Mouse (Mus musculus) spleen, adult 12 weeks (tissue): Measurements from ENCODE around the gene Tmem184a.

Experiments
- DNase-seq: peaks from one replicate; pipeline ENCODE4 v3.0.0; 2022; ENCODE audit warnings: low spot score

The Tmem184a gene

DNA sequence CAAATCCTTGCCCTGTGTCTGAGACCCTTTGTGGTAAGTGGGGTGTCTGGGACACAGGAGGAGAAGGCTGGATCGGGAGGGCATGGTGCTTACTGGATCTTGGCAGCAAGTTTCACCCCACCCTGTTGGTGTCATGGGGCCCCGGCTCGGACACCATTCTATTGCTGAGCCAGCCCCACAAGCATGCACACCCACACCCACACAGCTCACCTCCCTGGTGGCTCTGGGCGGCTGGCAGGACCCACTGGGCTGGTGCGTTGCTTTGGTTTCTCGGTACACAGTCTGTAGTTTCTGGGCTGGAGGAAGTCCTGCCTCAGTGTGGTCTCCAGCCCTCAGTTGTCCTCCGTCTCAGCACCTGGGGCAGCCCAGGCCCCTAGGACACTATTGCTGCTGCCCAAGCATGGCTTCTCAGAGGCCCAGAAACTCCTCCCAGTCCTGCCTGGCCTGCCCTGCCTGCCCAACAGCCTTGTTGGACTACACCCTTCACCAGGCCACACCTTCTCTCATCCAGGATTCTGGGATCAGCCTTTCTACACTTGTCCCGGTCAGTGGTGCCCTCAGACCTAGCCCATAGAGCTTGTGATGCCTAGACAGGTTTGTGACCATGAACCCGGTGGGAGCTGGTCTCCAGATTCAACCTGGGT, at the start of gene Tmem184a:
Gene Tmem184a, minus strand, starts transcription at position 380 of the 644 bp plus-strand sequence.
- DNase-seq: no peak

DNA sequence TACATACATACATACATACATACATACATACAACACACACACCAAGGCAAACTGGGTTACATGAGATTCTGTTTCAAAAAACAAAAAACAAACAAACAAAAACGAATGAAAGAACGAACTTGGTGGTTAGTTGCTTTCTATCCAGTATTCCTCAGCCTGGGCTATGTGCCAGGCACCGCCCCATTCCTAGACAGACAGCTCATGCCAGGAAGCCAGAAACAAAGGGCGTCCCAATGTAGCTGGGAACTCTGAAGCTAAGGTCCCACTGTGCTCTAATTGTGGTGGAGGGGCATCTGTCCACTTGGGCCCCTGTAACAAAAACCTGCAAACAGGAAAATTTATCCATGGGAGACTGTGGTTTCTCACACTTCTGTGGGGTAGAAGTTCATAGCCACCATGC, 43.0 kb upstream of the Tmem184a start:
- DNase-seq: no peak

DNA sequence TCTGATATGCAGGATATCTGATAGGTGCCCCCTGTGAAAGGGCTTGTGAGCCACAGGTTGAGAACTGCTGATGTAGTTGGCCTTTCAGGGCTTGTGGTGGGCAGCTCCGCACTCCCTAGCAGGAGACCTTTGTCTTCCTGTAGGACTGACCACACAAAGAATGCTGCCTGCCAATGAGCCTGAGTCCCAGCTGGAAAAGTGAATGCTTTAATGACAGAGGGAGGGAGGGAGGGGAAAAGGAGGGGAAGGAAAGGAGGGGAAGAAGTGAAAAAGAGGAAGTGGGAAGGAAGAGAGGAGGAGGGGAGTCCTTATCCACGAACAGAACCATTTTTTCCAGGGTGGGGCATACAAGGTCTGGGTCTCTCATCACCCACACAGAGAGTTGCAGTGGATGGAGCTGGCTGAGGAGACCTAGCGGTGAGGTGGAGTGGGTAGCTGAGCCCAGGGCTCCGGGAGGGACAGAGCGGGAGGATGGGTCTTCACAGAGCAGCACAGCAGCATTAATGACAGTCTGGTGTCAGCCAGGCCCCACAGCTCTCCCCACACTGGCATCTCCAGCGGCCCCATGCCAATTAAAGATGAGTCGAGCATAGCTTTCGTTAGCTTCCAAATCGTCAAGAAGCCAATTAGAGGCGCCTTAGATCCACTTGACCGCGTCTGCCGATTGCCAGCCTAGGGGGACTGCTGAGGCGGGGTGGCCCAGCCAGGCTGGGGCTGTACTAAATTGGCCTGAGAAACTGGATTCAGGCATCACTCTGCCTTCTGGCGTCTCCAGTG, 40.8 kb upstream of the Tmem184a start:
- no peak for DNase-seq

DNA sequence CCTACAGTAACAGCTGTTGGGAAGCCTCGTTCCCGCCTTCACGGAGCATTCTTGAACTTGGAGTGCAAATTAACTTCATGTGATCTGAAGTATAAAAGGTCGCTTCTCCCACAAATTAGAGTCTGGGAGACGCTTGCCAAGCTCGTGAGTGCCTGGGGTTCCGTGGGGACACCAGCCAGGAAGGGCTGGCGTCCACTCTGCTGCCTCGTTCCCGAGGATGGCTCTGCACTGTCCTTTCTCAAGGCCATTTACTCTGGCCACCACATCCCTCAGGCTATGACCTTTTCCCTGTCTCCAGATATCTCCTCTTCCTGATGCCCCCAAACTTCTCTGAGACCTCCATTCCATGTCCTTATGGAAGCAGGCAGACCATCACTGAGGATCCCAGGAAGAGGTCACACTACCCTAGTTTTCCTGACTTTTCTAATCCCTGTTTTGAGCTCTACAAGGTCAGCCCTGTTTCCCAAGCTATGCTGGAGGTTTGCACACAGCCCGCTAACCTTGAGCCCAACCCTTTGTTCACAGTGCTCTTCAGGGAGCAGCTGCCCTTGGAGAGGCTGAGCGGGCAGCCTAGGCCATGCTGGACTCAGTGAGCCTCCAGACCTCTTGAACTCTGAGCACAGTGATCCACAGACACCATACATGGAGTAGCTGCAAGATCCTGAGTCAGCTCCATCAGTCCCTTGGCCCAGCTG, 30.1 kb upstream of the Tmem184a start:
- no peak for DNase-seq

DNA sequence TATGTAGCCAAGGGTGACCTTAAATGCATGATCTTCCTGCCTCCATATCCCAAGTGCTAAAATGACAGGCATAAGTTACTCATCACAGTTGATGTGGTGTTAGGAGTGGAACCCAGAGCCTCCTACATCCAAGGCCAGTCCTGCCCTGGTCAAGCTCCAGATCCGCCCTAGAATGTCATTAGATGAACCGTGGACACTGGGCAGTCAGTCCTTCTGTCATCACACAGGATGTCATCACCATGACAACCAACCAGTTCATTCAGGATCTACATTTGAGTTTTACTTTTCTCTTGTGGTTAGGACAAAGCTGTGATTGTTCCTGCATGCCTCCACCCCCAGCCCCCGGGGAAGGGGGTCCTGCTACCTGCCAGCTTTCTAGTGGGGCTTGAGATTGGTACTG, 19.4 kb upstream of the Tmem184a start:
- DNase-seq: no peak

DNA sequence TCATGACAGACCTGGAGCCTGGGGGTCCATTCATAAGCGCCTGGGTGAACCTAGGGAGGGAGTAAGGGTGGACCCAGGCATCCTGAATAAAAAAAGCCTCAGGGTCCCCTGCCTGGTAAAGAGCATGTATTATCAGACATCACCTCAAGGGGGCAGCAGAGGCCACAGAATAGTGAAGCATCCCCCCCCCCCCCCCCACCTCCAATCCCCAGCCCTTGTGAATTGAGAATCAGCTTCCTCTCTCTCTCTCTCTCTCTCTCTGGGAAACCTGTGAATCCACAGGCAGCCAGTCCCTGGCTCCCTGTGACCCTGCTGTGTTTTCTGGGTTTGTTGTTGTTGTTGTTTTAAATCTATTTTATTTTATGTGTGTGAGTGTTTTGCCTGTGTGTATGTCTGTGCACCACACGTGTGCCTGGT, 18.8 kb upstream of the Tmem184a start:
- no peak for DNase-seq

DNA sequence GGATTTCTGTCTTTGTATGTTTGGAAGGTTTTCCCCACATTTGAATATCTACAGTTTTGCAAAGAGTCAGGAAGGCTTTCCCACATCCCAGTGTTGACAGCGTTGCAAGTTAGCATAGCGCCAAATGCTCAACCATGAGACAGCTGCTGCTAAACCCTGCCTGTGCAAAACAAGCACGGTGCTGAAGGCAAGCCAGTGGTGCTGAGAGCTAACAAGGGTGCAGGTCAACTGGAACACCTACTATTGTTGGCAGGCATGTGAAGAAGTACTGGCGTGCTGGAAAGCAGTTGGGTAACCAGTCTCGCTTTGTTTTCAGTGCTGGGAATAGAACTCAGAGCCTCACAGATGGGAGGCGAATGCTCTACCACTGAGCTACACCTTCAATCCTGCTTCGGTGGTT, 16.0 kb upstream of the Tmem184a start:
- no peak for DNase-seq

DNA sequence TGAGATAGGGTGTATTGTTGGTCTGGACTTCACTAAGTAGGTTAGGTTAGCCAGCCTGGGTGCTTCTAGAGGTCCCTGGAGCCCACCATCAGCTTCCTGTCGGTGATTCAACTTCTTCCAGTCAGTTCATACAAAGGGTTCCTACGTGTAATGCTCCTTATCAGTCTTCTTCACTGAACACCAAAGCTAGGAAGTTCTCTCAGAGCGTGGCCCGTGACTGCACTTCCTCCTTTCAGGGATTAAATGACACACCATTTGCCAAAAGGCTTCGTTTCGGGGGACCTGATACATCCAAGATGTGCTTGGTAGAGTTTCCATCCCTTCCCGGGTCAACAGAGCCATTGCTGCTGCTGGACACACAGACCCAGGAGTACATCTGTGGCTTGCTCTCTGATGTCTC, 12.4 kb upstream of the Tmem184a start:
- DNase-seq: no peak

DNA sequence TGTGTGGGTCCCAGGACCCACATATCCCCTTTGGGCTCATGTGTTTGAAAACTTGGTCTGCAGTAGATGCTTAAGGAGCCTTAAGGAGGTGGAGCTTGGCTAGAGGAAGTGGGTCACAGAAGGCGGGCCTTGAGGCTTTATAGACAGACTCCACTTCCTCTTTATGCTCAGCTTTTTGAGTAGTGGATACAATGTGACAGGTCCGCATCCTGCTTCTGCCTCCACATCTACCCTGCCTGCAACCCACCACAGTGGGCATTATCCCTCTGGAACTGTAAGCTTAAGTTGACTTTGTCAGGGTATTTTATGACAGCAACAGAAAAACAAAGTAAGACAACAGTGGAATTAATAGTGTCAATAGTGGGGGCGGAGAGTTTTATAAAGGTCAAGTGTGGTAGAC, 11.0 kb upstream of the Tmem184a start:
- DNase-seq: no peak

DNA sequence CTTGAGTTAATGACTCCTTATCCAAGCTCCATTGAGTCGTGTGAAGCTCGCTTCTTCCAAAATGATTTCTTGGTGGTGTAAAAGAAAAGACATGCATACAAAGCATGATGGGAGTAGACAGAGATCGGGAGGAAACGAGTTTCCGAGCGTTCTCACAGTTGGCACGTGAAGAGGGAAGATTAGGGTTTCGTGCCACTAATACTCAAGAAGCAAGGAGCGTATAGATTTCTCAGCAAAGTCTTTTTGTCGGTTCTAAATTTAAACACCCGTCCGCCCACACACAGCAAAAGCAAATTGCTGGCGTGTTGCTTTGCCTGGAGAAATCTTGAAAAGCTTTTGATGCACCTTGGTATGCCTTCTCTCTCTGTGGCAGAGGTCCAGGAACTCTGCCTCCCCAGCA, 9.7 kb upstream of the Tmem184a start:
- no peak for DNase-seq

DNA sequence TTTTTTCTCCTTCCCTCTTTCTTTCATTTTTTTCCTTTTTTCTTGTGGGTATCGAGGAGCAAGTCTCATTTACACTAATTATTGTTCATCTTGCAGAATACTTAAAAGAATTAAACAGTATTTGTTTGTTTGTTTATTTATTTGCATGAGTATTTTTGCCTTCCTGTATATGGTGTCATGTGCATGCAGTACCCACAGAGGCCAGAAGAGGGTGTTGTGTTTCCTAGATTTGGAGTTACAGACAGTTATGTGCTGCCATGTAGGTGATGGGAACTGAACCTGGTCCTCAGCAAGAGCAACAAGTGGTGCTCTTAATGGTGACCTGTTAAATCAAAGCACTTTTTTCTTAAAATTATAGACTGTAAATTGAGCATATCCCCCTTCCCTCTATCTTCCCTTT, 7.9 kb upstream of the Tmem184a start:
- no peak for DNase-seq

DNA sequence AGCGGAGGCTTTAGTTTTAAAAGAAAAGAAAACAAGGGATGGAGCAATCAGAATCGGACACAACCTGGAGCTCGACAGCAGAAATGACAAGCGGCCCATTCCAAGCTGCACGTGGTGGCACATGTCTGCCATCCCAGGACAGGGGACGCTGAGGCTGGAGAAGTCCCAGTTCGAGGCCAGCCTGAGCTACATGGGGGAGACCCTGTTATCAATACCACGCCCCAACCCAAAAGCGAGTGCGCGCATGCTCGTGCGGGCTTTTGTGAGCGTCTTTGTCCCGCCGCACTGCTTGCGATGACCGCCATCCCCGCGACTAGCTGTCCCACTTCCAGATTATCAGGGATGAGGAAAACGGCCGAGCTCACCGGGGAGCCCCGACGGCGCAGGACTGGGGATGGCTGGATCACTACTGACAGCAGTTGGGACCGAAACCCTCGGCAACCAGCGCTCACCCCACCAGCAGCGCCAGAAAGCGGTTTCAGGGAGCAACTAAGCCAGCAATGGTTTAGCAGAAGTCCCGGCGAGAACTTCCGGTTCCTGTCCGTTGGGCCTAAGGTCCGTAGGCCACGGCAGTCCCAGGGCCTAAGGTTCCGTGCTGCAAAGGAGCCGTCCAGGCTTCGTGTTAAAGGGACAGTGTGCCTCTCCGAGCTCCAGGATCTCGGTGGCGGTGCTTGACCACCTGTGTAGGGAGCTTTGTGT, 6.8 kb upstream of the Tmem184a start, which contains the start of the genes Gm26938 and Psmg3:
Gene Gm26938, minus strand, starts transcription at position 51 of the 699 bp plus-strand sequence.
Gene Psmg3, minus strand, starts transcription at position 529 of the 699 bp plus-strand sequence.
- peak; percentile 84 for DNase-seq

DNA sequence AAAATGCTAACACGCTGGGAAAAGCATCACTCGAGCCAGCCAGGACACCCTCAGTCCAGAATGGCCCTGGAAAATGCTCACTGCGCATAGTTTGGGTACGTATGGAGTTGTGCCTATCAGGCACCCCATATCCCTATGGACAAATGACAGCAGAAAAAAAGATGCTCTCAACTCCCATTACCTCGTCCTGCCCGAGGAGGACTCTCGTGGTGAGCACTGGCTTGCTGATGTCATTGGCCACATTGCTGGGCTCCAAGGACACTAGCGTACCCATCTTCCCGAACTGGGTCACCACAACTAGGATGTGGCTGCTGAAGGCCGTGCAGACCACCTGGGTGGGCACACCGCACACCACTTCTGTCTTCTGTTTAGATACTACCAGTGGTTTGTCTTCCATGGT, 6.2 kb upstream of the Tmem184a start:
- DNase-seq: no peak

DNA sequence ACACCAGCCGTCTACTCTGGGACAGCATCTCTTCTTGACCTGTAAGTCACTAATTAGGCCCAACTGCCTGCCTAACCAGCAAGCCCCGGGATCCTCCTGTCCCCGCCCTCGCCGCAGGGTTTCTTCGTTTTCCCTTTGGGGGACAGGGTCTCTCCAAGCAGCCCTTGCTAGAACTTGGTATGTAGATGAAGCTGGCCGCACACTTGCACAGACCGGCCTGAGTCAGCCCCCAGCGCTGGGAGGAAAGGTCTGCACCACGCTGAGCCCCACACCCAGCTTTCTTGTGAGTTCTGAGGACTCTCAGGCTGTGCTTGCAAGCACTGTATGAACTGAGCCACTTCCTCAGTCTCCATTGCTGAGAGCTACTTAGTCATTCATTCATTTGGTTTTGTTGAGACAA, 4.8 kb upstream of the Tmem184a start:
- DNase-seq: no peak

DNA sequence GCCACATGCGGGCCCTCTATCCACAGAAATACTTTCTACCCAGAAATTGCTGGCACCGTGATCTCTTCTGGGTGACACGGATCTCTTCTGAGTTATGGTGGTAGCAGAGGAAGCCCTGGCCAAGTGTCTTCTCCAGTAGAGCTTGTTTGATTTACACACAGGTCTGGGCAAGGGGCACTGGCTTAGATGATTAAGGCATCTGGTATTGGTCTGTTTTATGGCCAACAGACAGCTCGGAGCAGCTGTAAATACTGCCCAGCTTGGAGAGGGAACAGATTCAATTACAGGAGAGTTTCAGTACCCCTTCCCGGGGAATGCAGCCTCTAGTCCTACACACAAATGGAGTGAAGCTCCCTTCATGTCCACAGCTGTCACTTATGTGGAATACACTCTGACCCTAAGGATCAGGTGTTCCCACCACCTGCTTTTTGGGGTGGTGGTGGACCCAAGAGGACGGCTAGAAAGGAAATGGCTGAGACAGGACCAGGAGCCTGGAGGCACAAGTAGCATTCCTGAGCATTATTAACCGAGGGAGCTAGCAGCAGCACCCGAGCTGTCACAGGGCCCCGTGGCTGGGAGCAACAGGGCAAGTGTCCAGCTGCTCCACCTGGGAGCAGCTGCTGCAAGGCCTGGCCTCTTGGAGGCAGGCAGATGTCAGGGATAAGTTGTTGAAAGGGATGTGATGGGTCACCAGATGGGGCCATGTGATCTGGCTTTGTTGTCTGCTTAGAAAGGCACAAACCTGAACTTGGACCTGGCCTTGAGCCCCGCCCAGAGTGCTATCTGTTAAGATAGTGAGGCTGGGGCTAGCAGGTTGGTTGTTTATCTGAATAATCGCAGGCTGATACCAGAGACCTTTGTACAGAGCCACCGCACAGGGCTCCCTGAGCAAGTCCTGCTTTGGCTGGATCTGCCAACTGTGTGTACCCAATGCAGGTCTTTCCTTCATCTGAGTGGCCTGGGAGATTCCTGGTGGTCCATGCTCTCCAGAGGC, 2.0 kb upstream of the Tmem184a start:
- DNase-seq: no peak

DNA sequence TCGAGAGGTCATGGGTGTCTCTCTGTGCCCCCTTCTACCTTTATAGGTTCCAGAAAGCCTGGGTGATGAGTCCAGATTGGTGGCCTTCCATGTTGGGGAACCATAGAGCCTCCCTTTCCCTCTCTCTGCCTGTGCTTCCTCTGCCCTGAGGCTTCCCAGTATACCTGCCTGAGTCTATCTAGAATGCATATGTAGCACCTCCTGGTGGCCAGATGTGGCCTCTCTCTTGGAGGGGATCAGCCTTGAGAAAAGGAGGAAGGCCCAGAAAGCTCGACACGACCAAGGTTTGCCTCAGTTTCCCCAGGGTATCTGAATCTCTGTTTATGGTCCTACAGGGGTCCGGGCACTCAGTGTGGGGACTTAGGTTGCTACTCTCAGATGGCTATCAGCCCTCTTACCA, 916 bp downstream of the Tmem184a start:
- DNase-seq: peak; percentile 75

DNA sequence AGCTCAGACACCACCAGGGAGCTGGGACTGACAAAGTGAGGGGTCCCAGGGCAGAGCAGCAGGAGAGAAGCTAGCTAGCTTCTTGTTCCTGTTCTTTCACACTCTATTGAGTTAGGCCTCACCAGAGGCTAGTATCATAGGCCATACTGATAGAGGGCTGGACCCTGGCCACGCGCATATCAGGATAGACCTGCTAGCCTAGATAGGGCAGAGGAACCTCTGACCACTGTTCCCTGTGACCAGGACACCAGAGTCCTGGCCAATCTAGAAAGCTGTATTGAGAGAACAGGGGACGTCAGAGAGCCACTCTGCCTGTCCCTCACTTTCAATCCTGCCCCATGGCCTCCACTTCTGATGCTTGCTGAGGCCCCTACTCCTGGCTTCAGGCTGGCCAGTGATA, 1.7 kb downstream of the Tmem184a start:
- no peak for DNase-seq

DNA sequence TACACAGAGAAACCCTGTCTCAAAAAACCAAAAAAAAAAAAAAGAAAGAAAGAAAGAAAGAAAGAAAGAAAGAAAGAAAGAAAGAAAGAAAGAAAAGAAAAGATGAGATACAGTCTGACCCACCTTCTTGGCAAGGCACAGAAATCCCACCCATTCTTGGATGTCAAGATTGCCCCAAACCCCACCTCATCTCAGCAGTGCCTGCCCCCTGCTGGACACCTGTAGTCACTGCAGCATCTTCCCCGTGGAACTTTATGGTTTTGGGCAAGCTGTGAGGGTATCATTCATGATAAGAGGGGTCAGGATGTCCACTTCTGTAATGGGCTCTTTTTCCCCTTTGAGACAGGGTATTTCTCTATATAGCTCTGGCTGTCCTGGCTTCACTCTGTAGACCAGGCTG, 2.4 kb downstream of the Tmem184a start:
- no peak for DNase-seq

DNA sequence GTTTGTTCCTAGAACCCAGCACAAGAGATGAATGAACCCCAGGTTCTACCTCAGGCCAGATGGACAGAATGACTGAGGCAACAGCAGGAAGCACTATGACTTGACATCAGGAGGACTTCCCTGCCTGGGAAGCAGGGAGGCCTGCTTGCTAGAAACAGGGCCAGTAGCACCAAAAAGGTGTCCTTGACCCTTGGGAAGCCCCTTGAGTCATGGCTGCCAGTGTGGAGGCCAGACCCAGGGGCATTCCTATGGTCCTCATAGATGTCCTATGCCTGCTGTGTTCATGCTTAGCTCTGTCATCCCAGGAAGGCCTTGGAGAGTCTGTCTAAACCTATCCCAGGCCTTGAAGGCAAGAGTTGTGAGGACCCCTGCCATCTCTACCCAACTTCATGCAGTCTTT, 3.3 kb downstream of the Tmem184a start:
- DNase-seq: no peak

DNA sequence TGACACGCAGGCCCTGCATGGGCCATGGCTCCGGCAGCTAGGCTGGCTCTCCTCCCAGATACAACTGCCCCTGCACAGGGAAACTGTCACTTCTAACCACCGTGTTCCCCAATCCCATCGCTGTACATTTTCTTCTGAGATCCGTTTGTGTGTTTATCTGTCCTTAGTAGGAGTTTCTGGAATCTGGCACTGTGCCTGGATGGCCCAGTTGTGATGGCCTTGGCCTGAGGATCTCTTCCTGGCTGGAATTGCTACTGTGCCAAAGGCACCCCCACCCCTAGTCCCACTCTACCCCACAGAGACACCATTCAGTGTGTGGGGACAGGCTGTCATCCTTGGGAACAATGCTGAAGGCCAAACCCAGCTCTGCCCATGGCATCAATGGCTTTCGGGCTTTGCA, 3.8 kb downstream of the Tmem184a start:
- no peak for DNase-seq

DNA sequence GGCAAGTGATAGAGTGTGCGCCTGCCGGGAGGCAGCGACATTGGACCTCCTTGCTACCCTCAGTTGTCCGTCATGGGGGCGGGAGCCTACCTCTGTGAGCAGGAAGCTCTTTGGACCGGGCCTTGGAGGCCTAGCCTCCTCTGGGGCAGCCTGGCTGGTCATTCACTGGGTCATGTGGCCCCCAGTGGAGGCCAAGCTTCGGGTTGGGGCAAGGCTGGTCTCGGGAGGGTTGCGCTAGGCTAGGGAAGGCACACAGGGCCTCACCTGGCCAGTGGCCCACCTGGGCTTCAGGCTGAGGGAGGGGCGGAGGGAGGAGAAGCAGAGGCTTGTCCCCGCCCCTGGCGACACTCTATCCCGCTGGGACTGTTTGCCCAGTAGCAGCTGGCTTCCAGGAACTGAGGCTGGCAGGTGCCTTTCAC, 5.7 kb downstream of the Tmem184a start:
- no peak for DNase-seq
